ENCODE assay signal across 17 mouse cellular contexts in the genomic region with DNA sequence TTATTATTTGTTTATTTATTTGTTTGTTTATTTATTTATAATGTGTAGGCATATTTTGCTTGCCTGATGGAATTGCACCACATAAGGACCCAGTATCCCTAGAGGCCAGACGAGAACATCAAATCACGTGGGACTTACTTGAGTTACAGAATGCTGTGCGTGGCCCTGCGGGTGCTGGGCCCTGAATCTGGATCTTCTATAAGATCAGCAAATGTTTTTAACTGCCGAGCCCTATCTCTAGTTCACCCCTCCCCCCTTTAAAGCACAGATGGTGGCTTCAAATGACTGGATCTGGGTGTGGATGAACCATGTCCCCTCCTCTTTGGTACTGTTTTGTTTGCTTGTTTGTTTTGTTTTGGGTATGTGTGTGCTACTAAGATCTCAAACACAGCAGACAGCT. TPM values are rescaled to one million over a fixed set of nuclear protein-coding genes. Genes with fewer than 3 reads are reported as not detected.
DNase-seq lines count a peak whose midpoint lies in the region; ATAC-seq and TF ChIP-seq lines count a peak whose summit lies in the region.
"Had no signal": no experiment of that assay in that cellular context is flagged by ENCODE, and none has a peak within 500 bp of the region (broad histone marks: within the 10 kb centered on the region; RNA-seq: fewer than 3 reads in every experiment).

No protein-coding gene starts in this region.

- TF ChIP-seq EP300 in liver, postnatal 0 days (IDR thresholded peaks at IDR 0.05; ENCODE audit: low read depth): peak; percentile 53; the same call in 1 of the 2 replicates

- H3K9ac ChIP-seq in liver, embryonic 13.5 days: no peak overlapping the region
- H3K9ac ChIP-seq in liver, postnatal 0 days (replicated peaks): no peak overlapping the region
- no peak overlapping the region for H3K9ac ChIP-seq in hindbrain, embryonic 14.5 days
- H3K9ac ChIP-seq: embryonic facial prominence, embryonic 13.5 days; forebrain, embryonic 12.5 days; heart, embryonic 12.5 days; hindbrain, embryonic 15.5 days had no signal

- no peak overlapping the region for H3K4me3 ChIP-seq in liver, embryonic 13.5 days (replicated peaks)
- no peak overlapping the region for H3K4me3 ChIP-seq in liver, postnatal 0 days (ENCODE audit: low read depth, low read length)
- no peak overlapping the region for H3K4me3 ChIP-seq in hindbrain, embryonic 14.5 days (replicated peaks; ENCODE audit: low read length)
- H3K4me3 ChIP-seq: embryonic facial prominence, embryonic 13.5 days; forebrain, embryonic 12.5 days; heart, embryonic 12.5 days; hindbrain, embryonic 10.5 days; hindbrain, embryonic 15.5 days had no signal

- H3K9me3 ChIP-seq in liver, embryonic 13.5 days (replicated peaks): no peaks in the 10 kb centered on the region
- no peaks in the 10 kb centered on the region for H3K9me3 ChIP-seq in liver, postnatal 0 days (ENCODE audit: low read length)
- no peaks in the 10 kb centered on the region for H3K9me3 ChIP-seq in hindbrain, embryonic 14.5 days (ENCODE audit: control insufficient read depth, low read length)
- H3K9me3 ChIP-seq: embryonic facial prominence, embryonic 13.5 days; forebrain, embryonic 12.5 days; heart, embryonic 12.5 days; hindbrain, embryonic 10.5 days; hindbrain, embryonic 15.5 days had no signal

- ATAC-seq in liver, embryonic 13.5 days (ENCODE audit: low read depth): peak; percentile 42; the same call in 1 of the 2 replicates
- peak; percentile 20; the same call in 1 of the 2 replicates for ATAC-seq in liver, postnatal 0 days
- ATAC-seq in hindbrain, embryonic 14.5 days (ENCODE audit: low FRiP score): no peak
- no peak for ATAC-seq in cerebellum, adult (ENCODE audit: insufficient number of reproducible peaks, low FRiP score, low TSS enrichment)
- ATAC-seq: forebrain, embryonic 16.5 days had no signal

- no peaks in the 10 kb centered on the region for H3K27me3 ChIP-seq in liver, embryonic 13.5 days
- no peaks in the 10 kb centered on the region for H3K27me3 ChIP-seq in liver, postnatal 0 days (ENCODE audit: insufficient read depth, low read length)
- no peaks in the 10 kb centered on the region for H3K27me3 ChIP-seq in hindbrain, embryonic 14.5 days (ENCODE audit: control insufficient read depth, insufficient read depth, low read length)
- H3K27me3 ChIP-seq: embryonic facial prominence, embryonic 13.5 days; forebrain, embryonic 12.5 days; heart, embryonic 12.5 days; hindbrain, embryonic 15.5 days had no signal

- peaks cover 41% of the 10 kb centered on the region for H3K4me1 ChIP-seq in liver, embryonic 13.5 days (replicated peaks)
- peaks cover 6% of the 10 kb centered on the region; the same call in 1 of the 2 replicates for H3K4me1 ChIP-seq in liver, postnatal 0 days (ENCODE audit: insufficient read depth)
- no peaks in the 10 kb centered on the region for H3K4me1 ChIP-seq in hindbrain, embryonic 14.5 days (replicated peaks; ENCODE audit: control insufficient read depth, insufficient read depth, low read length)
- H3K4me1 ChIP-seq: embryonic facial prominence, embryonic 13.5 days; forebrain, embryonic 12.5 days; hindbrain, embryonic 10.5 days; hindbrain, embryonic 15.5 days had no signal

- no peaks in the 10 kb centered on the region for H3K36me3 ChIP-seq in liver, embryonic 13.5 days
- H3K36me3 ChIP-seq in liver, postnatal 0 days (replicated peaks; ENCODE audit: insufficient read depth, low read length): no peaks in the 10 kb centered on the region
- H3K36me3 ChIP-seq in hindbrain, embryonic 14.5 days (replicated peaks; ENCODE audit: control insufficient read depth, insufficient read depth): no peaks in the 10 kb centered on the region
- H3K36me3 ChIP-seq: embryonic facial prominence, embryonic 13.5 days; forebrain, embryonic 12.5 days; heart, embryonic 12.5 days; hindbrain, embryonic 10.5 days; hindbrain, embryonic 15.5 days had no signal

- peak; percentile 36 for DNase-seq in liver
- no peak for DNase-seq in liver, embryonic 13.5 days
- no peak for DNase-seq in liver, postnatal 0 days
- DNase-seq in hindbrain, embryonic 14.5 days (ENCODE audit: low spot score): no peak
- no peak for DNase-seq in layer of hippocampus, adult 9-10 months (ENCODE audit: low spot score)
- DNase-seq: adrenal gland, postnatal 14 days; cerebellum, adult 18-20 months; cerebellum, adult 9-11 months; cerebellum, postnatal 36 days; gastrocnemius, postnatal 25 days had no signal

- WGBS in liver, embryonic 13.5 days (ENCODE audit: insufficient replicate concordance): 26% methylated on average over 5 of the region's 5 CpGs
- WGBS in liver, postnatal 0 days (ENCODE audit: insufficient replicate concordance): 44% methylated on average over 5 of the region's 5 CpGs
- 83% methylated on average over 5 of the region's 5 CpGs for WGBS in hindbrain, embryonic 14.5 days

- no peak overlapping the region for H3K4me2 ChIP-seq in liver, embryonic 13.5 days
- no peak overlapping the region for H3K4me2 ChIP-seq in liver, postnatal 0 days (ENCODE audit: low read depth, low read length)
- H3K4me2 ChIP-seq in hindbrain, embryonic 14.5 days (replicated peaks): no peak overlapping the region
- H3K4me2 ChIP-seq: embryonic facial prominence, embryonic 13.5 days; forebrain, embryonic 12.5 days; heart, embryonic 12.5 days; hindbrain, embryonic 15.5 days had no signal

- no peak for TF ChIP-seq CTCF in liver, postnatal 0 days (IDR thresholded peaks at IDR 0.05; ENCODE audit: low read depth)

- H3K27ac ChIP-seq in liver, embryonic 13.5 days: peak overlapping the region; percentile 85
- H3K27ac ChIP-seq in liver, postnatal 0 days (ENCODE audit: low read depth): no peak overlapping the region
- H3K27ac ChIP-seq in hindbrain, embryonic 14.5 days: no peak overlapping the region
- H3K27ac ChIP-seq: embryonic facial prominence, embryonic 13.5 days; forebrain, embryonic 12.5 days; hindbrain, embryonic 10.5 days; hindbrain, embryonic 15.5 days had no signal

RNA-seq across cellular contexts. Expression of a gene that starts 10.2 kb away (rescaled TPM):
- 19.2 and 23.0 TPM in 2 replicates for polyA plus RNA-seq in liver, embryonic 13.5 days (2015; fragmentation: Nextera tagmentation; extraction: Ambion mirVana)
- 17.5 and 20.2 TPM in 2 replicates for polyA plus RNA-seq in liver, postnatal 0 days (2015; fragmentation: Nextera tagmentation; extraction: Ambion mirVana)
- polyA plus RNA-seq in hindbrain, embryonic 14.5 days (2014; fragmentation: Nextera tagmentation; extraction: Ambion mirVana): 40.2 and 44.4 TPM in 2 replicates

Comparison
In these comparisons a context has a peak if more than half of its experiments do, and no peak if none do; other contexts are left out.
1. ATAC-seq: peak in liver, embryonic 13.5 days (single experiment) and liver, postnatal 0 days (single experiment); none in hindbrain, embryonic 14.5 days (single experiment) and cerebellum, adult (single experiment).